Mouse (Mus musculus) thymus, adult 2 months (tissue): ENCODE data around the gene Slc39a11.

Source experiments
- CTCF ChIP-seq: fragments of 200-500 bp; IDR thresholded peaks from 2 replicates; pipeline ENCODE4 v1.5.1; 2012; ENCODE audit warnings: mild to moderate bottlenecking, control low read depth, low read length, moderate library complexity, borderline replicate concordance; ENCODE audit not compliant: control insufficient read depth, poor library complexity, insufficient read depth; ENCODE audit errors: extremely low read depth
- POLR2A ChIP-seq: fragments of 200-500 bp; IDR thresholded peaks from 2 replicates; pipeline ENCODE4 v1.6.1; 2012; ENCODE audit warnings: mild to moderate bottlenecking, low read length, control low read depth, moderate library complexity; ENCODE audit not compliant: control insufficient read depth, poor library complexity, insufficient read depth; ENCODE audit errors: extremely low read depth

DNA sequence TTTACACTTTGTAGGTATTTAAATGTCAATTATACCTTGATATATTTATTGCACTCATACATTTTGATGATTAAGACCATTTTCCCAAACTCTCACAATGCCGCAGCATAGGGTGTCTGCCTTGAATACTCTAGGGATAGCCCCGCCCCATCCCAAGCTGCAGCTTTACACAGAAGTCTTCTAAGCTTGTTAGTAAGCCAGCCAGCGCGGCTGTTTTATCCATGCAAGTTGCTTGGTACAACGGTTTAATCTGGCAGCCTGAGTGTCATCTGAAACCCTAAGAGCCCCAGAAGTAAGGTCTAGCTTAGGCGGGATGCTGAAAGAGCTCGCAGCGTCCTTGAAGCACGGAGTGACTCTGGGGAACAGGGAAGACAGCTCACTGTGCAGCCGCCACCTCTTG is 238.1 kb downstream of the Slc39a11 start:
- TF ChIP-seq POLR2A (no peak), CTCF (no peak)
